In genomic region chr13:100832741-100833639, GRCm38 (mm10) we compare ENCODE assay signal across 8 mouse cellular contexts. TPM values are rescaled to one million over a fixed set of nuclear protein-coding genes. Genes with fewer than 3 reads are reported as not detected.
DNase-seq lines count a peak whose midpoint lies in the region; ATAC-seq and TF ChIP-seq lines count a peak whose summit lies in the region.

TSS of gene Slc30a5 (minus strand) at chr13:100833427.

- under 1% methylated on average over 94 of the region's 94 CpGs for WGBS in bone marrow, adult 2 months
- WGBS in embryonic facial prominence, embryonic 15.5 days = under 1% methylated on average over 88 of the region's 94 CpGs
- WGBS in limb, embryonic 14.5 days = under 1% methylated on average over 60 of the region's 94 CpGs
- under 1% methylated on average over 84 of the region's 94 CpGs for WGBS in midbrain, postnatal 0 days

- H3K4me3 ChIP-seq in bone marrow, adult 2 months (replicated peaks; ENCODE audit: control insufficient read depth, low read depth, low read length) = peak within 1 kb of the TSS; percentile 76
- H3K4me3 ChIP-seq in embryonic facial prominence, embryonic 15.5 days (replicated peaks) = peak within 1 kb of the TSS; percentile 100
- H3K4me3 ChIP-seq in limb, embryonic 14.5 days (replicated peaks; ENCODE audit: low read length) = peak within 1 kb of the TSS; percentile 96
- peak within 1 kb of the TSS; percentile 84 for H3K4me3 ChIP-seq in midbrain, postnatal 0 days (ENCODE audit: low read depth, low read length)

- peak; percentile 99 for DNase-seq in 416B (ENCODE audit: low read depth)
- DNase-seq in heart, adult 8-10 months (ENCODE audit: low spot score) = peak; percentile 99
- DNase-seq in kidney, adult 9 months = peak; percentile 99
- DNase-seq in limb, embryonic 14.5 days (ENCODE audit: low spot score) = peak; percentile 99
- DNase-seq in midbrain, postnatal 0 days (ENCODE audit: low spot score) = peak; percentile 100
- DNase-seq in spleen, postnatal 14 days (ENCODE audit: low spot score in 2 of 2) = peak; percentile 99

- no peaks in the 10 kb centered on the region for H3K9me3 ChIP-seq in embryonic facial prominence, embryonic 15.5 days (replicated peaks)
- no peaks in the 10 kb centered on the region for H3K9me3 ChIP-seq in limb, embryonic 14.5 days (ENCODE audit: control insufficient read depth, low read length)
- no peaks in the 10 kb centered on the region for H3K9me3 ChIP-seq in midbrain, postnatal 0 days (ENCODE audit: low read length)

- H3K36me3 ChIP-seq in embryonic facial prominence, embryonic 15.5 days = 0 out of 2 replicates have a peak, but pooled peaks cover 4% of the 10 kb centered on the region
- peaks cover 7% of the 10 kb centered on the region; the same call in 1 of the 2 replicates for H3K36me3 ChIP-seq in limb, embryonic 14.5 days (ENCODE audit: control insufficient read depth, insufficient read depth, low read length)
- H3K36me3 ChIP-seq in midbrain, postnatal 0 days (ENCODE audit: insufficient read depth, low read length) = no peaks in the 10 kb centered on the region

- H3K27me3 ChIP-seq in embryonic facial prominence, embryonic 15.5 days = no peaks in the 10 kb centered on the region
- H3K27me3 ChIP-seq in limb, embryonic 14.5 days (ENCODE audit: control insufficient read depth, insufficient read depth, low read length) = no peaks in the 10 kb centered on the region
- no peaks in the 10 kb centered on the region for H3K27me3 ChIP-seq in midbrain, postnatal 0 days (ENCODE audit: insufficient read depth, low read length)

- peak within 1 kb of the TSS; percentile 66 for H3K4me2 ChIP-seq in embryonic facial prominence, embryonic 15.5 days (replicated peaks)
- peak within 1 kb of the TSS; percentile 58 for H3K4me2 ChIP-seq in limb, embryonic 14.5 days (replicated peaks; ENCODE audit: low read depth, low read length, severe bottlenecking)
- H3K4me2 ChIP-seq in midbrain, postnatal 0 days (ENCODE audit: low read depth, low read length, poor library complexity, severe bottlenecking) = peak within 1 kb of the TSS; percentile 66

- peak within 1 kb of the TSS; percentile 86 for H3K27ac ChIP-seq in bone marrow, adult 2 months (ENCODE audit: control insufficient read depth, insufficient read depth, low read depth, low read length, poor library complexity)
- peak within 1 kb of the TSS; percentile 92 for H3K27ac ChIP-seq in embryonic facial prominence, embryonic 15.5 days (replicated peaks)
- H3K27ac ChIP-seq in limb, embryonic 14.5 days (replicated peaks; ENCODE audit: low read depth, low read length) = peak within 1 kb of the TSS; percentile 92
- H3K27ac ChIP-seq in midbrain, postnatal 0 days (ENCODE audit: low read depth, low read length) = peak within 1 kb of the TSS; percentile 87

- H3K9ac ChIP-seq in embryonic facial prominence, embryonic 15.5 days = peak within 1 kb of the TSS; percentile 95
- peak within 1 kb of the TSS; percentile 96 for H3K9ac ChIP-seq in limb, embryonic 14.5 days (ENCODE audit: low read depth, low read length, severe bottlenecking)
- H3K9ac ChIP-seq in midbrain, postnatal 0 days (replicated peaks; ENCODE audit: low read length, poor library complexity, severe bottlenecking) = peak within 1 kb of the TSS; percentile 87

- peak; percentile 92 for TF ChIP-seq POLR2A in bone marrow, adult 2 months (IDR thresholded peaks at IDR 0.05; ENCODE audit: borderline replicate concordance, control insufficient read depth, low read depth, low read length)
- TF ChIP-seq POLR2A in limb, embryonic 14.5 days (IDR thresholded peaks at IDR 0.05; ENCODE audit: borderline replicate concordance, extremely low read depth, insufficient read depth, insufficient read length) = 0 out of 2 replicates have a peak, but pooled peaks have one; percentile 65

- peak; percentile 82 for TF ChIP-seq CTCF in bone marrow, adult 2 months (IDR thresholded peaks at IDR 0.05; ENCODE audit: control insufficient read depth, insufficient read depth, low read length)
- TF ChIP-seq CTCF in midbrain, postnatal 0 days (IDR thresholded peaks at IDR 0.05) = peak; percentile 93

- peaks cover 5% of the 10 kb centered on the region for H3K4me1 ChIP-seq in bone marrow, adult 2 months (ENCODE audit: control insufficient read depth, insufficient read depth, low read length)
- peaks cover 17% of the 10 kb centered on the region for H3K4me1 ChIP-seq in embryonic facial prominence, embryonic 15.5 days
- peaks cover 19% of the 10 kb centered on the region for H3K4me1 ChIP-seq in limb, embryonic 14.5 days (ENCODE audit: control insufficient read depth, insufficient read depth, low read length)
- no peaks in the 10 kb centered on the region for H3K4me1 ChIP-seq in midbrain, postnatal 0 days (ENCODE audit: insufficient read depth, low read length)

- peak; percentile 97 for ATAC-seq in embryonic facial prominence, embryonic 15.5 days (ENCODE audit: insufficient number of reproducible peaks, low FRiP score, low TSS enrichment, low read depth)
- ATAC-seq in limb, embryonic 14.5 days (ENCODE audit: low FRiP score, low read depth) = peak; percentile 97
- ATAC-seq in midbrain, postnatal 0 days (ENCODE audit: low FRiP score) = peak; percentile 99

RNA-seq across cellular contexts. Expression of gene Slc30a5, which starts in this region (rescaled TPM):
- 20.7 and 23.2 TPM in 2 replicates for polyA plus RNA-seq in bone marrow, adult 2 months (2011; ENCODE audit: insufficient read depth, insufficient read length, low replicate concordance, missing spikeins)
- polyA plus RNA-seq in embryonic facial prominence, embryonic 15.5 days (2015; fragmentation: Nextera tagmentation; extraction: Ambion mirVana) = 57.2 and 60.0 TPM in 2 replicates
- total RNA-seq in heart, adult 8-10 months (2022) = 10 to 100 TPM; 16.2 to 20.6 (median 19.2) TPM
- 69.0 and 69.2 TPM in 2 replicates for polyA plus RNA-seq in limb, embryonic 14.5 days (2012; rRNA removed)
- polyA plus RNA-seq in limb, embryonic 14.5 days (2014; fragmentation: Nextera tagmentation; extraction: Ambion mirVana) = 70.9 and 73.5 TPM in 2 replicates
- total RNA-seq in midbrain, postnatal 0 days (2014; rRNA removed) = 41.7 and 48.6 TPM in 2 replicates
- polyA plus RNA-seq in midbrain, postnatal 0 days (2015; fragmentation: Nextera tagmentation; extraction: Ambion mirVana) = 21.7 and 22.3 TPM in 2 replicates

Comparison
In these comparisons a context has a peak if more than half of its experiments do, and no peak if none do; other contexts are left out.
1. Peak in every context shown above with its lines: DNase-seq, ATAC-seq, H3K4me3 ChIP-seq and H3K27ac ChIP-seq.